Mouse (Mus musculus): ENCODE measurements around the gene Egfl7. TPM values are rescaled to one million over a fixed set of nuclear protein-coding genes. Genes with fewer than 3 reads are reported as not detected.

The Egfl7 gene
- total and polyA plus RNA-seq, 3 experiments = 102 to 499 (median 111) TPM

DNA sequence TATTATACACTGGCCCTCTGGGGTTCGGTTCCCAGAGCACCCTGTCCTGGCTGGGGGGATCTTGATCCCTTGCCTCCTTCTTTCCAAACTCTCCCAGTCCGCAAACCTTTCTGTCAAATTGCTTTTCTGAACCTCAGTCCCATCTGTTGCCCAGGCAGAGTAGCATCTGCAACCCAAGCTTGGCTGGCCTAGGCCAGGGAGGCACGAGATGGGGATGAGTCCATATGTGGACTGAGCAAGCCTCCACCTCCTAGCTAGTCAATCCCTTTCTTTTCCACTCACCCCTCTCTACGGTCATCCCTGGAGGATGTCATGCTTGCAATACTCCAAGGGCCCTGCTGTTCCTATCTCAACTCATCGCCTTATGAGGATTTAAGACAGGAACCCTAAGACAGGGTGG is 22.8 kb downstream of the Egfl7 start:
- no peaks in the 10 kb centered on the region for H3K79me2 ChIP-seq (replicated peaks; ENCODE audit: control insufficient read depth, insufficient read depth, low read length)
- WGBS = 70% methylated on average over 5 of the region's 5 CpGs
- no peak overlapping the region for H3K4me3 ChIP-seq
- H3K4me1 ChIP-seq (ENCODE audit: control insufficient read depth, insufficient read depth, low read length) = peaks cover 4% of the 10 kb centered on the region
- no peak overlapping the region for H3K27ac ChIP-seq
- no peaks in the 10 kb centered on the region for H3K27me3 ChIP-seq (ENCODE audit: control insufficient read depth, insufficient read depth, low read length)
- intact Hi-C loops (cut with DNase I) = loop anchor here (2.0 kb wide), 1 partner anchor 38 kb away; no protein-coding TSS in a partner anchor
- TF ChIP-seq CTCF (IDR thresholded peaks at IDR 0.05) (no peak), EP300 (IDR thresholded peaks at IDR 0.05; ENCODE audit: insufficient read depth, low read depth, low read length) (no peak), POLR2A (IDR thresholded peaks at IDR 0.05; ENCODE audit: insufficient read depth, low read depth, low read length) (no peak)
- DNase-seq = peak in 1 of 2 experiments; percentile 21
- H3K36me3 ChIP-seq (ENCODE audit: control insufficient read depth, insufficient read depth, low read length) = no peaks in the 10 kb centered on the region
- no peak overlapping the region for H3K9ac ChIP-seq (ENCODE audit: low read depth, low read length)

DNA sequence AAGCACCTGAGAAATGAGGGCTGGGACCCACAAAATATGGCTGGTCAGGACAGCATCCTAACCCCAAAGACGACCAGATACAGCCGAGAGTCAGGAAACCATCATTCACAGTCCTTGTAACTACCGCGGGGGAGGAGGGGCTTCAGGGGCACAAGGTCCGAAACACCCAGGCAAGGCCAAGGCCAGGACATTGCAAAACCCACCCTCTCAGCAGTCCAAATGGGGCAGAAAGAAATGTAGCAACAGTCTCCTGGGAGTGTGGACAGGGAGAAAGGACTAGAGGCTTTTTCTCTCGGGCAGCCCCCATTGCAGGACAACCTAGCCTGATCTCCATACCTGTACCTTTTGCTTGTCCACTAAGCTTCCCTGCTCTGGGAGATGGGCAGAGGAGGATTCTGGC is 23.3 kb downstream of the Egfl7 start:
- H3K27me3 ChIP-seq (ENCODE audit: control insufficient read depth, insufficient read depth, low read length) = no peaks in the 10 kb centered on the region
- no peak for DNase-seq
- peak overlapping the region; percentile 79 for H3K4me3 ChIP-seq
- WGBS = 18% methylated on average over 6 of the region's 6 CpGs
- no peaks in the 10 kb centered on the region for H3K79me2 ChIP-seq (replicated peaks; ENCODE audit: control insufficient read depth, insufficient read depth, low read length)
- peaks cover 4% of the 10 kb centered on the region for H3K4me1 ChIP-seq (ENCODE audit: control insufficient read depth, insufficient read depth, low read length)
- intact Hi-C loops (cut with DNase I) = loop anchor here (2.0 kb wide), 1 partner anchor 38 kb away; no protein-coding TSS in a partner anchor
- no peaks in the 10 kb centered on the region for H3K36me3 ChIP-seq (ENCODE audit: control insufficient read depth, insufficient read depth, low read length)
- peak overlapping the region; percentile 67 for H3K27ac ChIP-seq
- peak overlapping the region; percentile 95 for H3K9ac ChIP-seq (ENCODE audit: low read depth, low read length)
- TF ChIP-seq POLR2A (IDR thresholded peaks at IDR 0.05; ENCODE audit: insufficient read depth, low read depth, low read length) (no peak), CTCF (IDR thresholded peaks at IDR 0.05) (no peak), EP300 (IDR thresholded peaks at IDR 0.05; ENCODE audit: insufficient read depth, low read depth, low read length) (no peak)

DNA sequence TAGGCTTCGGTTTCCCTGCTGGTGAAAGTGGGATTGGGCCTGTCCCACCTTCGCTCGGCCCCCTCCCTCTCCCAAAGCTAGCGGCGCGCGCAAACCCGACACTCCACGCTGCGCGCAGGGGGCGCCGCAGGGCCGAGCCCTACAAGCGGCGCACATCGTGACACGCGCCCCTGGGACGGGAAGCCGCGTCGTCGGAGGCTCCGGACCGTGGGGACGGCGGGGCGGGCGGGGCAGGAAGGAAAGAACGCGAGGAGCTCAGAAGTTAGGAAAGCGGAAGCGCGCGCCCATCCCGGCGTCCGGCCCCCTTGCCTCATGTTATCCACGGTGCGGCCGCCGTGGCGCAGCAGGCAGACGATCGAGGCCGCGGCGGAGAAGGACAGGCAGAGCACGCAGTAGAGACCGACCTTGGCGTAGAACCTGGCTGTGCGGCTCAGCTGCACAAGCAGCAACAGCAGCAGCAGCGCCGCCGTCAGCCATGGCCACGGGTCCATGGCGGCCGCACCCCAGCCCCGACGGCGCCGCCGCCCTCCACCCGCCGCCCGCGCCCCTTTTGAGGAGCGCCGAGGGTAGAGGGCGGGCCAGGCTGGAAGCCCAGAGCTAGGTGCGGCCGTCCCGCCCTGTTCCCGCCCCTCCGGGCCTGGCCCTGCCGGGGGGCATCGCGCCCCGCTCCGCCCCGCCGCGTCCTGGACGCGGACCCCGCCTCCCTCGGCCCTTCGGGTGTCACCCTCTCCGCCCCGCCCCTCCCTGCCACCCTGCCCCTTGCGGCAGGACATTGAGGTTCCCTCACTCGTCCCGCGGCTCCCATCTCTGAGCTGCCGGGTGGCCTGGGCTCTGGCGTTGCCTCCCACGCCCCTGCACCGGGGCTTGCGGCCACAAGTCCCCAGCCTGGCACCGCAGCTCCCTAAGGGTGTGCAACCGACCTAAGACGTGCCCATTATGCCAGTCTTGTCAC is 24.2 kb downstream of the Egfl7 start, which contains the start of gene Agpat2:
Gene Agpat2 (minus strand): TSS at position 698 of the 952 bp plus-strand sequence.
- under 1% methylated on average over 97 of the region's 103 CpGs for WGBS
- TF ChIP-seq CTCF (IDR thresholded peaks at IDR 0.05) (peak; percentile 58), POLR2A (IDR thresholded peaks at IDR 0.05; ENCODE audit: insufficient read depth, low read depth, low read length) (peak; percentile 64; the same call in 1 of the 2 replicates), EP300 (IDR thresholded peaks at IDR 0.05; ENCODE audit: insufficient read depth, low read depth, low read length) (no peak)
- H3K27ac ChIP-seq = peak within 1 kb of the TSS; percentile 67
- no peaks in the 10 kb centered on the region for H3K79me2 ChIP-seq (replicated peaks; ENCODE audit: control insufficient read depth, insufficient read depth, low read length)
- peak; percentile 86 to 90 for DNase-seq
- intact Hi-C loops (cut with DNase I) = loop anchor here (2.0 kb wide), 1 partner anchor 37 kb away; no protein-coding TSS in a partner anchor
- peak within 1 kb of the TSS; percentile 95 for H3K9ac ChIP-seq (ENCODE audit: low read depth, low read length)
- no peaks in the 10 kb centered on the region for H3K36me3 ChIP-seq (ENCODE audit: control insufficient read depth, insufficient read depth, low read length)
- H3K4me3 ChIP-seq = peak within 1 kb of the TSS; percentile 79
- no peaks in the 10 kb centered on the region for H3K27me3 ChIP-seq (ENCODE audit: control insufficient read depth, insufficient read depth, low read length)
- peaks cover 4% of the 10 kb centered on the region for H3K4me1 ChIP-seq (ENCODE audit: control insufficient read depth, insufficient read depth, low read length)

GRCm38 (mm10) chr2:26605331-26605730 is 25.5 kb downstream of the Egfl7 start:
- no peak overlapping the region for H3K4me3 ChIP-seq
- intact Hi-C loops (cut with DNase I) = no loop called here
- H3K9ac ChIP-seq (ENCODE audit: low read depth, low read length) = no peak overlapping the region
- no peak overlapping the region for H3K27ac ChIP-seq
- WGBS = 86% methylated on average over 8 of the region's 8 CpGs
- peak in 1 of 2 experiments; percentile 15 for DNase-seq
- no peaks in the 10 kb centered on the region for H3K27me3 ChIP-seq (ENCODE audit: control insufficient read depth, insufficient read depth, low read length)
- peaks cover 4% of the 10 kb centered on the region for H3K4me1 ChIP-seq (ENCODE audit: control insufficient read depth, insufficient read depth, low read length)
- H3K79me2 ChIP-seq (replicated peaks; ENCODE audit: control insufficient read depth, insufficient read depth, low read length) = no peaks in the 10 kb centered on the region
- H3K36me3 ChIP-seq (ENCODE audit: control insufficient read depth, insufficient read depth, low read length) = no peaks in the 10 kb centered on the region
- TF ChIP-seq CTCF (IDR thresholded peaks at IDR 0.05) (peak; percentile 21; the same call in 1 of the 2 replicates), POLR2A (IDR thresholded peaks at IDR 0.05; ENCODE audit: insufficient read depth, low read depth, low read length) (no peak)

GRCm38 (mm10) chr2:26606579-26606978 is 26.8 kb downstream of the Egfl7 start:
- TF ChIP-seq CTCF (IDR thresholded peaks at IDR 0.05) = no peak
- no peak for TF ChIP-seq POLR2A (IDR thresholded peaks at IDR 0.05; ENCODE audit: insufficient read depth, low read depth, low read length)
- no peak for TF ChIP-seq EP300 (IDR thresholded peaks at IDR 0.05; ENCODE audit: insufficient read depth, low read depth, low read length)
- Histone ChIP-seq H3K36me3 (ENCODE audit: control insufficient read depth, insufficient read depth, low read length) (no peaks in the 10 kb centered on the region), H3K4me3 (no peak overlapping the region), H3K27me3 (ENCODE audit: control insufficient read depth, insufficient read depth, low read length) (no peaks in the 10 kb centered on the region), H3K9ac (ENCODE audit: low read depth, low read length) (no peak overlapping the region), H3K27ac (peak overlapping the region; percentile 83), H3K79me2 (replicated peaks; ENCODE audit: control insufficient read depth, insufficient read depth, low read length) (no peaks in the 10 kb centered on the region), H3K4me1 (ENCODE audit: control insufficient read depth, insufficient read depth, low read length) (peaks cover 6% of the 10 kb centered on the region)
- DNase-seq = no peak
- WGBS = 66% methylated on average over 3 of the region's 3 CpGs
- intact Hi-C loops (cut with DNase I) = no loop called here
